Mouse (Mus musculus) left cerebral cortex, adult 2 months (tissue): ENCODE results near the gene Scgb1b19. TPM values are rescaled to one million over a fixed set of nuclear protein-coding genes. Genes with fewer than 3 reads are reported as not detected.
"Not testable (repeated sequence)": the region's sequence is repeated elsewhere in the genome, so short reads cannot be mapped to it uniquely, and the experiment has no call there.

Source experiments
- DNase-seq, 2 experiments: peaks; one replicate each; pipeline ENCODE4 v3.0.0; 2021 to 2022; ENCODE audit warnings: low spot score in 2 of 2, mixed read lengths in 1 of 2; ENCODE audit errors: extremely low spot score in 1 of 2
- H3K27ac ChIP-seq: fragments of 200-600 bp; 2 replicates; pipeline ENCODE4 v1.8.1; 2022
- H3K4me3 ChIP-seq: fragments of 200-600 bp; 2 replicates; pipeline ENCODE4 v1.8.1; 2022
- intact Hi-C: fragments of 180-260 bp; cut with DNase I; formaldehyde crosslinking; loops from one replicate; pipeline ENCODE4 v1.15.1; 2025
- long read RNA-seq, 2 experiments: library from polyadenylated mRNA; stranded (forward); transcript quantifications; one replicate each; pipeline ENCODE4 v2.0.0; 2021; ENCODE audit warnings: borderline mapping rate in 2 of 2
- total RNA-seq, 2 experiments: library from RNA; stranded (reverse); gene quantifications; 2 replicates each; pipeline ENCODE4 v1.2.3; 2021

Gene Scgb1b19
- total RNA-seq: not detected
- long read RNA-seq, experiment 1: 0 reads
- long read RNA-seq, experiment 2: 0 reads

DNA sequence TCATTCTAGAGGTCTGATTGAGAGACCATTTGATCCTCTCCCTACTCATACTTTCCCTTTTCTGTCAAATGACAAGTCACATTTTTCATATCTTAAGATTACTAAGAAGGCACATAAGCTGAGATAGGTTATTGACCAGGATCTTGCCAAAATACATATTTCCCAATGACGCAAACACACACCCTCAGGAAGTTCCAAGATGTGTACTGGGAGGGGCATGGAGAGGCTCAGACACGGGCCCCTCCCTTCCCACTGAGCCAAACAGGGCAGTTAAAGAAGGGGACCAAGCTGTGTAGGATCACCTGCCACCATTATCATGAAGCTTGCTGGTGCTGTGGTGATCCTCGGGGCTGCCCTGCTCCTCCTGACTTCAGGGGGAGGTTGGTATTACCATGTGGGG is at the start of gene Scgb1b19:
Scgb1b19 (plus strand) TSS at position 301 of the 400 bp plus-strand sequence.
- DNase-seq, H3K27ac ChIP-seq, H3K4me3 ChIP-seq, intact Hi-C loops: not testable (repeated sequence)

DNA sequence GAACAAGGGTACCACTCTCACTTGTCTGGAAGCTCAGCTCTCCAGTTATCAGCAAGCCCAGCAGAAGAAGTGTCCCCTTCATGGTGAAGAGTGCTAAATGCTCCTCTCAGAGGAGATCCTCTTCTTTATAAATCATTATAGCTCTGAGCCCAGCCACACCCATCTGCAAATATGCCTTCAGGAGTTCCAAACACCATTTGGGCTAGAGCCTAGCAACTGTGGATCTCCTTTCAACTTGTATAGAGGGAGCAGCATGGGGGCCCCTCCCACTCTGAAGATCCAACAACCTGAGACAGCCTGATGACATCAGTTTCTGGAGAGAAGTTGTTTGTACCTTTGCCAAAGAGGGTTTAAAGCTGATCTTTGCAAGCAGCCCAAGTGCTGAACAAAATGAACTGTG is 6.9 kb upstream of the Scgb1b19 start, which contains the start of gene Scgb2b19:
Scgb2b19 (minus strand) TSS at position 101 of the 400 bp plus-strand sequence.
- DNase-seq, H3K4me3 ChIP-seq, intact Hi-C loops, H3K27ac ChIP-seq: not testable (repeated sequence)

Other genes with a start within 250 kb of the Scgb1b19 start
- not detected for gene Scgb2b17, start 230.7 kb upstream of the Scgb1b19 start, total RNA-seq
- not detected for gene Scgb1b17, start 223.8 kb upstream of the Scgb1b19 start, total RNA-seq
- gene Scgb2b18, start 113.4 kb upstream of the Scgb1b19 start, total RNA-seq: not detected
- gene Scgb1b18, start 101.7 kb upstream of the Scgb1b19 start, total RNA-seq: not detected
- gene Scgb2b19, start 7.0 kb upstream of the Scgb1b19 start, total RNA-seq: not detected
- not detected for gene Scgb2b20, start 79.0 kb downstream of the Scgb1b19 start, total RNA-seq
- gene Scgb1b20, start 85.9 kb downstream of the Scgb1b19 start, total RNA-seq: not detected
- not detected for gene Scgb2b21, start 233.2 kb downstream of the Scgb1b19 start, total RNA-seq